Mouse (Mus musculus) MEL (cell line): ENCODE data around the gene Sema3a. TPM values are rescaled to one million over a fixed set of nuclear protein-coding genes. Genes with fewer than 3 reads are reported as not detected.

Source experiments
- DNase-seq: peaks from one replicate; pipeline ENCODE4 v3.0.0; 2011; ENCODE audit warnings: low read depth, low spot score
- H3K27ac ChIP-seq: 2 replicates; pipeline ENCODE4 v1.5.1; 2012; ENCODE audit warnings: low read depth, mild to moderate bottlenecking, control low read depth, low read length, moderate library complexity; ENCODE audit not compliant: control insufficient read depth
- H3K27me3 ChIP-seq, 2 experiments: fragments of 150-350 bp in 1 of 2; sonication (generic) in 1 of 2; 2 replicates each; pipeline ENCODE4 v1.6.1; 2012; ENCODE audit warnings: low read length in 2 of 2, mild to moderate bottlenecking in 2 of 2, improper control_type of control experiment in 1 of 2, moderate library complexity in 1 of 2; ENCODE audit not compliant: insufficient read depth in 2 of 2, control insufficient read depth in 1 of 2
- H3K36me3 ChIP-seq, 2 experiments: 2 replicates each; pipeline ENCODE4 v1.6.1; 2012 to 2014; ENCODE audit warnings: low read length in 2 of 2, improper control_type of control experiment in 1 of 2, inconsistent platforms in 1 of 2, mild to moderate bottlenecking in 1 of 2; ENCODE audit not compliant: insufficient read depth in 2 of 2, control insufficient read depth in 1 of 2
- H3K4me1 ChIP-seq, 2 experiments: fragments of 150-350 bp in 1 of 2; sonication (generic) in 1 of 2; 2 replicates each; pipeline ENCODE4 v1.6.1; 2012; ENCODE audit warnings: low read length in 2 of 2, improper control_type of control experiment in 1 of 2, mild to moderate bottlenecking in 1 of 2; ENCODE audit not compliant: insufficient read depth in 2 of 2, control insufficient read depth in 1 of 2
- H3K4me3 ChIP-seq, 2 experiments: fragments of 150-350 bp in 1 of 2; sonication (generic) in 1 of 2; 2 replicates each; pipeline ENCODE4 v1.5.1; 2012; ENCODE audit warnings: low read depth in 2 of 2, low read length in 2 of 2, mild to moderate bottlenecking in 2 of 2, moderate library complexity in 2 of 2, control low read depth in 1 of 2, improper control_type of control experiment in 1 of 2; ENCODE audit not compliant: control insufficient read depth in 1 of 2, insufficient read depth in 1 of 2
- H3K79me2 ChIP-seq: 2 replicates; pipeline ENCODE4 v1.6.1; 2012; ENCODE audit warnings: mild to moderate bottlenecking, low read length, moderate library complexity; ENCODE audit not compliant: control insufficient read depth, poor library complexity, insufficient read depth
- H3K9ac ChIP-seq: 2 replicates; pipeline ENCODE4 v1.6.1; 2012; ENCODE audit warnings: low read depth, mild to moderate bottlenecking, control low read depth, low read length, moderate library complexity; ENCODE audit not compliant: control insufficient read depth, poor library complexity, severe bottlenecking
- H3K9me3 ChIP-seq: fragments of 150-350 bp; sonication (generic); replicated peaks from 2 replicates; pipeline ENCODE4 v1.6.1; 2012; ENCODE audit warnings: mild to moderate bottlenecking, low read length, improper control_type of control experiment, moderate library complexity; ENCODE audit not compliant: insufficient read depth
- CHD1 ChIP-seq: IDR thresholded peaks from 2 replicates; pipeline ENCODE4 v1.6.1; 2012; ENCODE audit warnings: low read depth, mild to moderate bottlenecking, inconsistent platforms, low read length, improper control_type of control experiment
- CHD2 ChIP-seq: IDR thresholded peaks from 2 replicates; pipeline ENCODE4 v1.6.1; 2011; ENCODE audit warnings: low read length, improper control_type of control experiment
- ELF1 ChIP-seq: IDR thresholded peaks from 2 replicates; pipeline ENCODE4 v1.6.1; 2014; ENCODE audit warnings: low read depth, mild to moderate bottlenecking, inconsistent platforms, low read length, improper control_type of control experiment, moderate library complexity
- EP300 ChIP-seq, 2 experiments: IDR thresholded peaks; 2 replicates each; pipeline ENCODE4 v1.6.1; 2011; ENCODE audit warnings: improper control_type of control experiment in 2 of 2, low read length in 2 of 2, low read depth in 1 of 2, mild to moderate bottlenecking in 1 of 2
- ETS1 ChIP-seq: IDR thresholded peaks from 2 replicates; pipeline ENCODE4 v1.6.1; 2012; ENCODE audit warnings: low read depth, mild to moderate bottlenecking, inconsistent platforms, low read length, improper control_type of control experiment, moderate library complexity
- GATA1 ChIP-seq: IDR thresholded peaks from 2 replicates; pipeline ENCODE4 v1.6.1; 2011; ENCODE audit warnings: low read depth, low read length, improper control_type of control experiment
- JUND ChIP-seq: IDR thresholded peaks from 2 replicates; pipeline ENCODE4 v1.6.1; 2011; ENCODE audit warnings: low read depth, mild to moderate bottlenecking, improper control_type of control experiment, low read length
- MAFK ChIP-seq: IDR thresholded peaks from 2 replicates; pipeline ENCODE4 v1.6.1; 2011; ENCODE audit warnings: low read depth, mild to moderate bottlenecking, low read length, improper control_type of control experiment, borderline replicate concordance
- MAX ChIP-seq: IDR thresholded peaks from 2 replicates; pipeline ENCODE4 v1.6.1; 2011; ENCODE audit warnings: low read length, improper control_type of control experiment
- MYC ChIP-seq: IDR thresholded peaks from 2 replicates; pipeline ENCODE4 v1.6.1; 2011; ENCODE audit warnings: low read depth, mild to moderate bottlenecking, low read length, improper control_type of control experiment, moderate library complexity
- NELFE ChIP-seq: IDR thresholded peaks from 2 replicates; pipeline ENCODE4 v1.6.1; 2011; ENCODE audit warnings: low read depth, low read length, improper control_type of control experiment
- POLR2A ChIP-seq, 2 experiments: IDR thresholded peaks; 2 replicates each; pipeline ENCODE4 v1.6.1; 2011 to 2012; ENCODE audit warnings: low read length in 2 of 2, mild to moderate bottlenecking in 2 of 2, control low read depth in 1 of 2, improper control_type of control experiment in 1 of 2, low read depth in 1 of 2, moderate library complexity in 1 of 2; ENCODE audit not compliant: control insufficient read depth in 1 of 2, insufficient read depth in 1 of 2, poor library complexity in 1 of 2
- POLR2AphosphoS2 ChIP-seq: IDR thresholded peaks from 2 replicates; pipeline ENCODE4 v1.6.1; 2011; ENCODE audit warnings: low read length, improper control_type of control experiment
- POLR2AphosphoS5 ChIP-seq: IDR thresholded peaks from 2 replicates; pipeline ENCODE4 v1.6.1; 2012; ENCODE audit warnings: low read depth, borderline replicate concordance, mild to moderate bottlenecking, inconsistent platforms, low read length, moderate library complexity, mixed read lengths
- RAD21 ChIP-seq: IDR thresholded peaks from 2 replicates; pipeline ENCODE4 v1.6.1; 2011; ENCODE audit warnings: mild to moderate bottlenecking, low read depth, low read length, improper control_type of control experiment
- RCOR1 ChIP-seq: IDR thresholded peaks from 2 replicates; pipeline ENCODE4 v1.6.1; 2012; ENCODE audit warnings: low read depth, mild to moderate bottlenecking, inconsistent platforms, low read length, improper control_type of control experiment
- SIN3A ChIP-seq: IDR thresholded peaks from 2 replicates; pipeline ENCODE4 v1.6.1; 2012; ENCODE audit warnings: low read length, improper control_type of control experiment, inconsistent platforms
- TAL1 ChIP-seq: IDR thresholded peaks from 2 replicates; pipeline ENCODE4 v1.6.1; 2012; ENCODE audit warnings: mild to moderate bottlenecking, inconsistent platforms, low read length, moderate library complexity, mixed read lengths
- TBP ChIP-seq: IDR thresholded peaks from 2 replicates; pipeline ENCODE4 v1.8.0; 2011; ENCODE audit warnings: low read depth, low read length, improper control_type of control experiment
- USF1 ChIP-seq: IDR thresholded peaks from 2 replicates; pipeline ENCODE4 v1.6.1; 2014; ENCODE audit warnings: low read depth, mild to moderate bottlenecking, inconsistent platforms, low read length, improper control_type of control experiment, moderate library complexity
- ZC3H11A ChIP-seq: IDR thresholded peaks from 2 replicates; pipeline ENCODE4 v1.6.1; 2012; ENCODE audit warnings: low read depth, mild to moderate bottlenecking, inconsistent platforms, low read length, improper control_type of control experiment
- ZMIZ1 ChIP-seq: IDR thresholded peaks from 2 replicates; pipeline ENCODE4 v1.6.1; 2012; ENCODE audit warnings: low read depth, mild to moderate bottlenecking, inconsistent platforms, low read length, improper control_type of control experiment, moderate library complexity
- polyA plus RNA-seq, 2 experiments: library from polyadenylated mRNA; stranded (reverse) in 1 of 2; unstranded in 1 of 2; fragments of >175 nt in 1 of 2; fragments of >200 nt in 1 of 2; gene quantifications; 2 replicates each; pipeline versions ENCODE4 v1.2.1 to v1.2.4; 2012; ENCODE audit warnings: low replicate concordance in 2 of 2, low read depth in 1 of 2; ENCODE audit not compliant: insufficient read length in 2 of 2, insufficient read depth in 1 of 2, missing spikeins in 1 of 2
- total RNA-seq: library from RNA; depleted of rRNA; stranded (reverse); fragments of 300-350 nt; gene quantifications from 2 replicates; pipeline ENCODE4 v1.2.3, GENCODE M21; 2012

The Sema3a gene
- total and polyA plus RNA-seq, 3 experiments, result not detected

DNA sequence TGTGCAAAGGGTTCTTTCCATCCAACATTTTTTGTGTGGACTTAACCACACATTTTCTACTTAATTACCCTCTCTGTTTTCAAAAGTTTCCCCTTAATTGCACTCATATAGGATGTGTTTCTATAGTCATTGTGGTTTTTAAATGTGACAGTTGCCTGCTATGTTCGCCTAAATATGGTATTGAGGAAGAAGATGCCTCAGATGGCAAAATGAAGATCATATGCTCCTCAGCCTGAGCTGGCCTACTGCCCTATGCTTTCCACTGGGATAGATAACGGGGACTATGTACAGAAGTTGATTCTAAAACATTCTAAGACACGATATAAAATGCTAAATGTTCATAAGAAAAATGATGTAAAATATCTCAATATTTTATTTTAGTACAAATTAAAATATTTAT, 138.3 kb downstream of the Sema3a start:
- peaks cover 0 to 2% of the 10 kb centered on the region in 2 experiments; a peak in 2 of 4 replicates for H3K36me3 ChIP-seq
- H3K27ac ChIP-seq, result no peak overlapping the region
- no peaks in the 10 kb centered on the region for H3K27me3 ChIP-seq
- H3K9ac ChIP-seq, result no peak overlapping the region
- no peak overlapping the region for H3K4me3 ChIP-seq
- TF ChIP-seq CHD1 (no peak), MYC (no peak), POLR2AphosphoS5 (no peak), POLR2AphosphoS2 (no peak), ELF1 (no peak), SIN3A (no peak), GATA1 (no peak), ZC3H11A (no peak), EP300 (IDR thresholded peaks at IDR 0.05; ENCODE audit: low read depth in 1 of 2, low read length in 2 of 2) (no peak), RCOR1 (no peak), JUND (no peak), RAD21 (no peak), USF1 (no peak), POLR2A (IDR thresholded peaks at IDR 0.05; ENCODE audit: control insufficient read depth in 1 of 2, insufficient read depth in 1 of 2, low read depth in 1 of 2, low read length in 2 of 2, poor library complexity in 1 of 2) (no peak), ETS1 (no peak)
- TF ChIP-seq, all 39 proteins: peak for 0
- Histone ChIP-seq H3K79me2 (no peaks in the 10 kb centered on the region), H3K9me3 (no peaks in the 10 kb centered on the region), H3K4me1 (no peaks in the 10 kb centered on the region)
- peak; percentile 15 for DNase-seq

DNA sequence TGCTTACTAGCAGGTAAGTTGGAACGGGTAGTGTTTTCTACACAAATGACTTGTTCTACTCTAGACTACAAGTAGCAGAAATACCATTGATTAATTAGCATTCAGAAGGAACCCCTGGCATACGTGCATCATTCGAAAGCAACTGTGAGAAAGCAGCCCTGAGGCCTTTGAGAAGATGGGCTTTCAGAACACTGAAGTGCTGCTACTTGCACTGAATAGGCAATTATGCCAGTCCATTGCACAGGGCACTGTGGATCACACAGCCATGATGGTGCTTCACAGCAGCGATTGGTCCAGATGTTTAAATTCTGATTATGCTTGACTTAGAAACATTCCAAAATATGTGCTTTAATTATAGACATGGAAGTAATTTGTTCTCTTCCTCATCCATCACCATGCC, 187.5 kb downstream of the Sema3a start:
- Histone ChIP-seq H3K36me3 (no peaks in the 10 kb centered on the region), H3K4me1 (no peaks in the 10 kb centered on the region), H3K9ac (no peak overlapping the region), H3K9me3 (no peaks in the 10 kb centered on the region), H3K27ac (no peak overlapping the region), H3K79me2 (no peaks in the 10 kb centered on the region), H3K27me3 (no peaks in the 10 kb centered on the region), H3K4me3 (no peak overlapping the region)
- TF ChIP-seq MAFK, result no peak
- no peak for DNase-seq

GRCm38 (mm10) chr5:13313977-13314376, 188.8 kb downstream of the Sema3a start:
- H3K4me1 ChIP-seq, result no peaks in the 10 kb centered on the region
- no peaks in the 10 kb centered on the region for H3K9me3 ChIP-seq
- H3K9ac ChIP-seq, result no peak overlapping the region
- H3K79me2 ChIP-seq, result no peaks in the 10 kb centered on the region
- H3K27me3 ChIP-seq, result no peaks in the 10 kb centered on the region
- H3K27ac ChIP-seq, result no peak overlapping the region
- no peak overlapping the region for H3K4me3 ChIP-seq
- TF ChIP-seq POLR2A (IDR thresholded peaks at IDR 0.05; ENCODE audit: control insufficient read depth in 1 of 2, insufficient read depth in 1 of 2, low read depth in 1 of 2, low read length in 2 of 2, poor library complexity in 1 of 2) (no peak), POLR2AphosphoS5 (no peak), MAX (no peak), CHD2 (no peak), RAD21 (no peak), NELFE (no peak), ZMIZ1 (no peak), CHD1 (no peak), ETS1 (no peak), TAL1 (no peak), EP300 (IDR thresholded peaks at IDR 0.05; ENCODE audit: low read depth in 1 of 2, low read length in 2 of 2) (no peak), TBP (no peak), MAFK (no peak)
- TF ChIP-seq, all 39 proteins: peak for 0
- DNase-seq, result no peak
- no peaks in the 10 kb centered on the region for H3K36me3 ChIP-seq
